Mouse (Mus musculus): ENCODE measurements around the gene Ppp6r3. TPM values are rescaled to one million over a fixed set of nuclear protein-coding genes. Genes with fewer than 3 reads are reported as not detected.

Ppp6r3 gene
- total RNA-seq, 1 experiment: 104 TPM

DNA sequence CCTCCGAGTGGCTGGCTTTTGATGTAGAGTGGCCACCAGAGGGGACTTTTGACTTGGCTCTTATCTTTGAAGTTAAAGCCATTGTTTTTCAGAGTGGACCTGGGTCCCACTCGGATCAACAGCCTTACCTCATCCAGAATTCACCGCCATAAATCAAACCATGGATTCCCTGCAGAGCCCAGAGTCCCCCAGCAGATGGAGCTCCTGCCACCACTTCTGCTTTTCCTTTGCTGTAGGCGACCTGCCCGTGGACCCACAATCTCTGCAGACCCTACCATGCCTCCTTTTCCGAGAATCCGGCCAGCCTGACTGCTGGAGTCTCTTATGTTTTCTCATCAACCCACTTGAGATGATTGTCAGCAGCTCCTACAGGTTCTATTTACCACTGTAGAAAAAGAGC, 5.8 kb upstream of the Ppp6r3 start:
- Histone ChIP-seq H3K9me3 (ENCODE audit: control insufficient read depth, insufficient read depth, low read depth, low read length) (no peaks in the 10 kb centered on the region), H3K4me3 (ENCODE audit: insufficient read depth in 1 of 2, low read depth in 1 of 2, low read length in 2 of 2, poor library complexity in 1 of 2, severe bottlenecking in 1 of 2) (no peak overlapping the region), H3K4me1 (ENCODE audit: control insufficient read depth in 2 of 2, insufficient read depth in 2 of 2, low read length in 2 of 2, poor library complexity in 1 of 2) (peaks cover 3 to 23% of the 10 kb centered on the region in 2 experiments; a peak in 3 of 4 replicates), H3K36me3 (ENCODE audit: control insufficient read depth, insufficient read depth, low read length, poor library complexity, severe bottlenecking) (peaks cover 10% of the 10 kb centered on the region; the same call in 1 of the 2 replicates), H3K27ac (ENCODE audit: insufficient read depth, low read depth, low read length, poor library complexity, severe bottlenecking) (no peak overlapping the region), H3K9ac (ENCODE audit: insufficient read depth, low read depth, low read length, poor library complexity, severe bottlenecking) (no peak overlapping the region)
- in situ Hi-C loops (cut with MboI; ENCODE audit: low sequenced_read_pairs in 2 of 2, unreplicated experiment in 2 of 2): no loop called here
- DNase-seq (ENCODE audit: low read depth, low spot score): no peak
- no peak for TF ChIP-seq MAFK (IDR thresholded peaks at IDR 0.05; ENCODE audit: insufficient read depth, low read depth, low read length)
- no peak for TF ChIP-seq ZNF384 (IDR thresholded peaks at IDR 0.05; ENCODE audit: low read depth, low read length)
- TF ChIP-seq HCFC1 (IDR thresholded peaks at IDR 0.05; ENCODE audit: borderline replicate concordance, insufficient read depth, low read length): no peak
- TF ChIP-seq ZC3H11A (IDR thresholded peaks at IDR 0.05; ENCODE audit: borderline replicate concordance, low read depth, low read length): no peak
- TF ChIP-seq CHD2 (IDR thresholded peaks at IDR 0.05; ENCODE audit: low read depth, low read length): no peak

DNA sequence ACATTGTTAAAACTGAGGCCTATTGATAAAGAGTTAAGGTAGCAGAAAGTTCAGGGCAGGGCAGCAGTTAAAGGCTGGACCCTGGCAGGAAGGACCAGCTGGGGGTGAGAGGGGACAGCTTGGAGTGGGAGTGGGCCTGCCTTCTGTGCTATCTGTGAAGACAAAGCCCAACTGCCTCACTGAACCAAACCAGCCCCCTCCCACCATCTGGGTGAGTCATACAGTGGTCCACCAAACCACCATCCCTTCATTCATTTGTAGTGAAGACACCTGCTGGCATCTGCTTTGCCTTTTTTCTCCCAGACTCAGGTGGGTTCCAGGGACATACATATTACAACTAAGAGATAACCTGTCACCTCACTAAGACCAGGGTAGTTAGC, 2.4 kb upstream of the Ppp6r3 start:
- in situ Hi-C loops (cut with MboI; ENCODE audit: low sequenced_read_pairs in 2 of 2, unreplicated experiment in 2 of 2): no loop called here
- H3K27ac ChIP-seq (ENCODE audit: insufficient read depth, low read depth, low read length, poor library complexity, severe bottlenecking): no peak overlapping the region
- H3K36me3 ChIP-seq (ENCODE audit: control insufficient read depth, insufficient read depth, low read length, poor library complexity, severe bottlenecking): no peaks in the 10 kb centered on the region
- no peak for DNase-seq (ENCODE audit: low read depth, low spot score)
- no peak overlapping the region for H3K9ac ChIP-seq (ENCODE audit: insufficient read depth, low read depth, low read length, poor library complexity, severe bottlenecking)
- TF ChIP-seq CHD2 (IDR thresholded peaks at IDR 0.05; ENCODE audit: low read depth, low read length) (no peak), HCFC1 (IDR thresholded peaks at IDR 0.05; ENCODE audit: borderline replicate concordance, insufficient read depth, low read length) (no peak), ZC3H11A (IDR thresholded peaks at IDR 0.05; ENCODE audit: borderline replicate concordance, low read depth, low read length) (no peak), MAFK (IDR thresholded peaks at IDR 0.05; ENCODE audit: insufficient read depth, low read depth, low read length) (no peak), ZNF384 (IDR thresholded peaks at IDR 0.05; ENCODE audit: low read depth, low read length) (no peak)
- H3K4me3 ChIP-seq (ENCODE audit: insufficient read depth in 1 of 2, low read depth in 1 of 2, low read length in 2 of 2, poor library complexity in 1 of 2, severe bottlenecking in 1 of 2): no peak overlapping the region
- peaks cover 5 to 20% of the 10 kb centered on the region in 2 experiments; a peak in 3 of 4 replicates for H3K4me1 ChIP-seq (ENCODE audit: control insufficient read depth in 2 of 2, insufficient read depth in 2 of 2, low read length in 2 of 2, poor library complexity in 1 of 2)
- H3K9me3 ChIP-seq (ENCODE audit: control insufficient read depth, insufficient read depth, low read depth, low read length): no peaks in the 10 kb centered on the region

DNA sequence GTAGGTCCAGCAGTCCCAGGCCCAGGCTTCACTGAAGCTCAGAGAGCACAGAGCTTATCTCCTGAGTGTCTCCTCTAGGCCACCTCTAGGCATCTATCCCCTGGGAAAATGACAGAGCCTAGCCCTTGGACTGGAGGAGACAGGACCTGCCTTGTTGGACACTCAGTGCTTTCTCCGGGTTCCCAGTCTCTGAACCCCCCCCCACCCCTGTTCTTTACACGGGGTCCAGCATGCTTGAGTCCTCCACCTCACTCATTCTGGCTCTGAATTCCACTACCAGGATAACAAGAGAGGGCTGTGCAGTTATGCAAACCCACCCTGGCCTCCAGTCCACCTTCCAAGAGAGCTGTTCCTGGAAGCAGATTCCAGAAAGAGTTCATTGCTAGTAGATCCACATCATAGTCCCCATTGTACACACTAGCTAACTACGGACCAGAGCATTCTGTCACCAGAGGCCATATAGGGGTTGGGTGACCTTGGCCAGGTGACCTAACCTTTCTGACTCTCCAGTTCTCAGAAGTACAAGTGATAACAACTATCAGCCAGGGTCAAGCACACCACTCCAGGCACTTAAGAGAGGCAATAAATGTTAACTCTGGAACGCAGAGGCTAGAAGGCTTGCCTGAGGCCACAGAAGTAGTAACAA, 1.8 kb upstream of the Ppp6r3 start:
- TF ChIP-seq HCFC1 (IDR thresholded peaks at IDR 0.05; ENCODE audit: borderline replicate concordance, insufficient read depth, low read length) (no peak), ZC3H11A (IDR thresholded peaks at IDR 0.05; ENCODE audit: borderline replicate concordance, low read depth, low read length) (no peak), CHD2 (IDR thresholded peaks at IDR 0.05; ENCODE audit: low read depth, low read length) (no peak), MAFK (IDR thresholded peaks at IDR 0.05; ENCODE audit: insufficient read depth, low read depth, low read length) (no peak), ZNF384 (IDR thresholded peaks at IDR 0.05; ENCODE audit: low read depth, low read length) (no peak)
- H3K9me3 ChIP-seq (ENCODE audit: control insufficient read depth, insufficient read depth, low read depth, low read length): no peaks in the 10 kb centered on the region
- H3K9ac ChIP-seq (ENCODE audit: insufficient read depth, low read depth, low read length, poor library complexity, severe bottlenecking): no peak overlapping the region
- no peak overlapping the region for H3K4me3 ChIP-seq (ENCODE audit: insufficient read depth in 1 of 2, low read depth in 1 of 2, low read length in 2 of 2, poor library complexity in 1 of 2, severe bottlenecking in 1 of 2)
- in situ Hi-C loops (cut with MboI; ENCODE audit: low sequenced_read_pairs in 2 of 2, unreplicated experiment in 2 of 2): no loop called here
- no peak overlapping the region for H3K27ac ChIP-seq (ENCODE audit: insufficient read depth, low read depth, low read length, poor library complexity, severe bottlenecking)
- DNase-seq (ENCODE audit: low read depth, low spot score): no peak
- H3K36me3 ChIP-seq (ENCODE audit: control insufficient read depth, insufficient read depth, low read length, poor library complexity, severe bottlenecking): no peaks in the 10 kb centered on the region
- peaks cover 5 to 20% of the 10 kb centered on the region in 2 experiments; a peak in 3 of 4 replicates for H3K4me1 ChIP-seq (ENCODE audit: control insufficient read depth in 2 of 2, insufficient read depth in 2 of 2, low read length in 2 of 2, poor library complexity in 1 of 2)

DNA sequence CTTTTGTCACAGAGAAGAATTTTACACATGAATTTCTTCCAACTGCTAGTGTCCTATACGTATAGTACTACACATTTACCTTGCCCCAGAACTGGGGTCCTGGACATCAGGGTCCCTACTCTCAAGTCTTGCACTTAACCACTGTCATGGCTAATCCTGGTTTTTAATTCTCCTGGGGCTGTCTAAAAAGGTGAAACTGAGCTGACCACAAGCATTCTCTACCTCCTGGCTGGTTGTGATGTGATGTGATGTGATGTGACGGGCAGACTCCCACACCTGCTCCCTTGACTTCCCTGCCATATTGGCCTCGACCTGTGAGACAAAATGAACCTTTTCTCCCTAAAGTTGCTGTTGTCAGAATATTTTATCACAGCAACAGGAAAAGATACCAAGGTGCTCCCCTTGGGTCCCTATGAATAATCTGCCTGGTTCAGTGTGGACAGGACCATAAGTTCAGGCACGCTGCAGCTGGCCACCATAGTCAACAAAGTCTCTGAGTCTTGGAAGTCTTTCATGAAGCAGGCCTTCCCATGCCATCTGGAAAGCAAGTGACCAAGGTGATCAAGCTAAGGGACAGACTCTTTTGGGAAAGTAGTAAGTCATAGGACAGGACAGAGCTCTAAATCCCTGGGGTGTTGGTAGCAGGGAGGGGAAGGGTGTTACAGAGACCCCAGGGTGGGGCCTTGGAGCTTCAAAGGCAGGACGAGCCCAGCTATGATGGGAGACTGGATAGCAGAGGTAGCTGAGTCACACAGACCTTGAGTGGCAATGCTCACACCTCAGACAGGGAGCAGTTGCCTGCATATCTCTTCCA, 1.1 kb upstream of the Ppp6r3 start:
- H3K9ac ChIP-seq (ENCODE audit: insufficient read depth, low read depth, low read length, poor library complexity, severe bottlenecking): peak overlapping the region; percentile 15; the same call in 1 of the 2 replicates
- H3K36me3 ChIP-seq (ENCODE audit: control insufficient read depth, insufficient read depth, low read length, poor library complexity, severe bottlenecking): no peaks in the 10 kb centered on the region
- no peak overlapping the region for H3K27ac ChIP-seq (ENCODE audit: insufficient read depth, low read depth, low read length, poor library complexity, severe bottlenecking)
- H3K4me3 ChIP-seq (ENCODE audit: insufficient read depth in 1 of 2, low read depth in 1 of 2, low read length in 2 of 2, poor library complexity in 1 of 2, severe bottlenecking in 1 of 2): peak overlapping the region; percentile 68 to 100
- DNase-seq (ENCODE audit: low read depth, low spot score): no peak
- in situ Hi-C loops (cut with MboI; ENCODE audit: low sequenced_read_pairs in 2 of 2, unreplicated experiment in 2 of 2): no loop called here
- peaks cover 5 to 20% of the 10 kb centered on the region in 2 experiments; a peak in 3 of 4 replicates for H3K4me1 ChIP-seq (ENCODE audit: control insufficient read depth in 2 of 2, insufficient read depth in 2 of 2, low read length in 2 of 2, poor library complexity in 1 of 2)
- H3K9me3 ChIP-seq (ENCODE audit: control insufficient read depth, insufficient read depth, low read depth, low read length): no peaks in the 10 kb centered on the region
- no peak for TF ChIP-seq ZC3H11A (IDR thresholded peaks at IDR 0.05; ENCODE audit: borderline replicate concordance, low read depth, low read length)

Data from ES-E14 (cell line).